Mouse (Mus musculus) bone marrow, adult 2 months (tissue): ENCODE data around the gene Sergef.

Experiments
- CTCF ChIP-seq: fragments of 200-500 bp; IDR thresholded peaks from 2 replicates; pipeline ENCODE4 v1.5.1; 2011; ENCODE audit warnings: low read length, control low read depth; ENCODE audit not compliant: control insufficient read depth, insufficient read depth
- POLR2A ChIP-seq: fragments of 200-500 bp; IDR thresholded peaks from 2 replicates; pipeline ENCODE4 v1.6.1; 2011; ENCODE audit warnings: low read depth, mild to moderate bottlenecking, control low read depth, low read length, borderline replicate concordance; ENCODE audit not compliant: control insufficient read depth

GRCm38 (mm10) chr7:46544195-46544641 lies 95.4 kb downstream of the Sergef start:
- TF ChIP-seq CTCF, result no peak
- no peak for TF ChIP-seq POLR2A
